Mouse (Mus musculus) CH12.LX (cell line): Measurements from ENCODE around the gene Pitx1.

Experiments used
- CHD1 ChIP-seq: IDR thresholded peaks from 2 replicates; pipeline ENCODE4 v1.6.1; 2012; ENCODE audit warnings: low read depth, low read length, improper control_type of control experiment, inconsistent platforms
- CTCF ChIP-seq, 2 experiments: IDR thresholded peaks in 1 of 2; conservative IDR thresholded peaks in 1 of 2; 2 replicates each; pipeline ENCODE4 v1.5.1; 2011 to 2012; ENCODE audit warnings: low read depth in 2 of 2, low read length in 2 of 2, improper control_type of control experiment in 1 of 2, inconsistent platforms in 1 of 2, mild to moderate bottlenecking in 1 of 2, moderate library complexity in 1 of 2
- EP300 ChIP-seq: IDR thresholded peaks from 2 replicates; pipeline ENCODE4 v1.6.1; 2011; ENCODE audit warnings: low read length, improper control_type of control experiment
- HCFC1 ChIP-seq: IDR thresholded peaks from 2 replicates; pipeline ENCODE4 v1.6.1; 2012; ENCODE audit warnings: low read depth, mild to moderate bottlenecking, inconsistent platforms, low read length, improper control_type of control experiment
- MAFK ChIP-seq: IDR thresholded peaks from 2 replicates; pipeline ENCODE4 v1.6.1; 2011; ENCODE audit warnings: low read length, improper control_type of control experiment; ENCODE audit not compliant: insufficient replicate concordance
- MXI1 ChIP-seq: IDR thresholded peaks from 2 replicates; pipeline ENCODE4 v1.6.1; 2011; ENCODE audit warnings: mild to moderate bottlenecking, low read depth, low read length, improper control_type of control experiment
- NELFE ChIP-seq: IDR thresholded peaks from 2 replicates; pipeline ENCODE4 v1.6.1; 2011; ENCODE audit warnings: low read depth, low read length, improper control_type of control experiment
- PAX5 ChIP-seq: IDR thresholded peaks from 2 replicates; pipeline ENCODE4 v1.6.1; 2012; ENCODE audit warnings: low read length, inconsistent platforms, mixed read lengths
- RAD21 ChIP-seq: IDR thresholded peaks from 2 replicates; pipeline ENCODE4 v1.6.1; 2011; ENCODE audit warnings: low read depth, mild to moderate bottlenecking, low read length, improper control_type of control experiment, moderate library complexity
- SIN3A ChIP-seq: IDR thresholded peaks from 2 replicates; pipeline ENCODE4 v1.6.1; 2012; ENCODE audit warnings: low read length, improper control_type of control experiment, inconsistent platforms

GRCm38 (mm10) chr13:55829018-55829655 is 6.9 kb downstream of the Pitx1 start:
- TF ChIP-seq CHD1 (no peak), NELFE (no peak), EP300 (no peak), CTCF (conservative IDR thresholded peaks at IDR 0.05 in 1 of 2, IDR thresholded peaks at IDR 0.05 in 1 of 2; ENCODE audit: low read depth in 2 of 2, low read length in 2 of 2) (no peak), HCFC1 (no peak), PAX5 (no peak), RAD21 (no peak), SIN3A (no peak), MXI1 (no peak), MAFK (no peak)
